Mouse (Mus musculus): ENCODE results near the gene Pls1. TPM values are rescaled to one million over a fixed set of nuclear protein-coding genes. Genes with fewer than 3 reads are reported as not detected.

Pls1 gene
- total RNA-seq, 1 experiment from 2014 or later = not detected

- no peak for ATAC-seq (replicated peaks in 1 of 2; ENCODE audit: insufficient read depth in 1 of 2, low FRiP score in 2 of 2, low TSS enrichment in 1 of 2, low read depth in 1 of 2, poor library complexity in 2 of 2, severe bottlenecking in 2 of 2)
Measured at GRCm38 (mm10) chr9:95813721-95814531, 31.2 kb downstream of the Pls1 start.

GRCm38 (mm10) chr9:95811817-95812216 lies 33.3 kb downstream of the Pls1 start:
- ATAC-seq (replicated peaks in 1 of 2; ENCODE audit: insufficient read depth in 1 of 2, low FRiP score in 2 of 2, low TSS enrichment in 1 of 2, low read depth in 1 of 2, poor library complexity in 2 of 2, severe bottlenecking in 2 of 2) = no peak

- ATAC-seq (replicated peaks in 1 of 2; ENCODE audit: insufficient read depth in 1 of 2, low FRiP score in 2 of 2, low TSS enrichment in 1 of 2, low read depth in 1 of 2, poor library complexity in 2 of 2, severe bottlenecking in 2 of 2) = no peak
Measured at GRCm38 (mm10) chr9:95809596-95809995, 35.5 kb downstream of the Pls1 start.

GRCm38 (mm10) chr9:95805449-95805848 lies 39.7 kb downstream of the Pls1 start:
- ATAC-seq (replicated peaks in 1 of 2; ENCODE audit: insufficient read depth in 1 of 2, low FRiP score in 2 of 2, low TSS enrichment in 1 of 2, low read depth in 1 of 2, poor library complexity in 2 of 2, severe bottlenecking in 2 of 2) = no peak

- ATAC-seq (replicated peaks in 1 of 2; ENCODE audit: insufficient read depth in 1 of 2, low FRiP score in 2 of 2, low TSS enrichment in 1 of 2, low read depth in 1 of 2, poor library complexity in 2 of 2, severe bottlenecking in 2 of 2) = peak; percentile 54 to 74
Measured at GRCm38 (mm10) chr9:95803783-95804182, 41.3 kb downstream of the Pls1 start.

- peak; percentile 34 to 44; a peak in 3 of 4 replicates for ATAC-seq (replicated peaks in 1 of 2; ENCODE audit: insufficient read depth in 1 of 2, low FRiP score in 2 of 2, low TSS enrichment in 1 of 2, low read depth in 1 of 2, poor library complexity in 2 of 2, severe bottlenecking in 2 of 2)
Measured at GRCm38 (mm10) chr9:95801610-95802451, 43.3 kb downstream of the Pls1 start.

GRCm38 (mm10) chr9:95796323-95796722 lies 48.8 kb downstream of the Pls1 start:
- no peak for ATAC-seq (replicated peaks in 1 of 2; ENCODE audit: insufficient read depth in 1 of 2, low FRiP score in 2 of 2, low TSS enrichment in 1 of 2, low read depth in 1 of 2, poor library complexity in 2 of 2, severe bottlenecking in 2 of 2)

GRCm38 (mm10) chr9:95795844-95796243 lies 49.3 kb downstream of the Pls1 start:
- no peak for ATAC-seq (replicated peaks in 1 of 2; ENCODE audit: insufficient read depth in 1 of 2, low FRiP score in 2 of 2, low TSS enrichment in 1 of 2, low read depth in 1 of 2, poor library complexity in 2 of 2, severe bottlenecking in 2 of 2)

- ATAC-seq (replicated peaks in 1 of 2; ENCODE audit: insufficient read depth in 1 of 2, low FRiP score in 2 of 2, low TSS enrichment in 1 of 2, low read depth in 1 of 2, poor library complexity in 2 of 2, severe bottlenecking in 2 of 2) = no peak
Measured at GRCm38 (mm10) chr9:95795077-95795784, 49.9 kb downstream of the Pls1 start.

GRCm38 (mm10) chr9:95793986-95794744 lies 50.9 kb downstream of the Pls1 start:
- no peak for ATAC-seq (replicated peaks in 1 of 2; ENCODE audit: insufficient read depth in 1 of 2, low FRiP score in 2 of 2, low TSS enrichment in 1 of 2, low read depth in 1 of 2, poor library complexity in 2 of 2, severe bottlenecking in 2 of 2)

- ATAC-seq (replicated peaks in 1 of 2; ENCODE audit: insufficient read depth in 1 of 2, low FRiP score in 2 of 2, low TSS enrichment in 1 of 2, low read depth in 1 of 2, poor library complexity in 2 of 2, severe bottlenecking in 2 of 2) = no peak
Measured at GRCm38 (mm10) chr9:95784888-95785511, 60.1 kb downstream of the Pls1 start.

- ATAC-seq (replicated peaks in 1 of 2; ENCODE audit: insufficient read depth in 1 of 2, low FRiP score in 2 of 2, low TSS enrichment in 1 of 2, low read depth in 1 of 2, poor library complexity in 2 of 2, severe bottlenecking in 2 of 2) = no peak
Measured at GRCm38 (mm10) chr9:95783646-95784293, 61.3 kb downstream of the Pls1 start.

- no peak for ATAC-seq (replicated peaks in 1 of 2; ENCODE audit: insufficient read depth in 1 of 2, low FRiP score in 2 of 2, low TSS enrichment in 1 of 2, low read depth in 1 of 2, poor library complexity in 2 of 2, severe bottlenecking in 2 of 2)
Measured at GRCm38 (mm10) chr9:95771671-95772070, 73.4 kb downstream of the Pls1 start.

GRCm38 (mm10) chr9:95763218-95763617 lies 81.9 kb downstream of the Pls1 start:
- no peak for ATAC-seq (replicated peaks in 1 of 2; ENCODE audit: insufficient read depth in 1 of 2, low FRiP score in 2 of 2, low TSS enrichment in 1 of 2, low read depth in 1 of 2, poor library complexity in 2 of 2, severe bottlenecking in 2 of 2)

- ATAC-seq (replicated peaks in 1 of 2; ENCODE audit: insufficient read depth in 1 of 2, low FRiP score in 2 of 2, low TSS enrichment in 1 of 2, low read depth in 1 of 2, poor library complexity in 2 of 2, severe bottlenecking in 2 of 2) = no peak
Measured at GRCm38 (mm10) chr9:95762228-95762627, 82.9 kb downstream of the Pls1 start.

- ATAC-seq (replicated peaks in 1 of 2; ENCODE audit: insufficient read depth in 1 of 2, low FRiP score in 2 of 2, low TSS enrichment in 1 of 2, low read depth in 1 of 2, poor library complexity in 2 of 2, severe bottlenecking in 2 of 2) = no peak
Measured at GRCm38 (mm10) chr9:95761381-95761780, 83.7 kb downstream of the Pls1 start.

Data from hematopoietic stem cell, adult 5-6 weeks (primary cell).